Mouse (Mus musculus) kidney, embryonic 14.5 days (tissue): ENCODE measurements at regions not wholly inside any gene's neighbourhood (a gene's known extent, or its start where the extent isn't known, plus 50 kb on each side); places are given as distances from the start of the nearest gene placed in this dataset.
A peak's percentile ranks its signal among the peaks of the same experiment; 100 is the strongest.

Experiments used
- ATAC-seq: fragments of 200-750 bp; cut with Nextera tagmentation; 2 replicates; pipeline ENCODE4 v1.8.0; 2017; ENCODE audit warnings: moderate number of reproducible peaks, mild to moderate bottlenecking, moderate TSS enrichment, moderate library complexity; ENCODE audit not compliant: low FRiP score, low TSS enrichment
- H3K27ac ChIP-seq: fragments of 300-500 bp; sonication (generic); 2 replicates; pipeline ENCODE4 v1.5.1; 2014; ENCODE audit warnings: low read depth, mild to moderate bottlenecking, low read length, moderate library complexity, mixed read lengths
- H3K27me3 ChIP-seq: fragments of 300-500 bp; sonication (generic); 2 replicates; pipeline ENCODE4 v1.6.1; 2014; ENCODE audit warnings: mild to moderate bottlenecking, low read length; ENCODE audit not compliant: control insufficient read depth, insufficient read depth
- H3K36me3 ChIP-seq: fragments of 300-500 bp; sonication (generic); 2 replicates; pipeline ENCODE4 v1.6.1; 2014; ENCODE audit warnings: low read length, mixed read lengths; ENCODE audit not compliant: control insufficient read depth, insufficient read depth
- H3K4me1 ChIP-seq: fragments of 300-500 bp; sonication (generic); 2 replicates; pipeline ENCODE4 v1.6.1; 2014; ENCODE audit warnings: low read length, mixed read lengths; ENCODE audit not compliant: control insufficient read depth, insufficient read depth
- H3K4me2 ChIP-seq: fragments of 300-500 bp; sonication (generic); replicated peaks from 2 replicates; pipeline ENCODE4 v1.6.1; 2014; ENCODE audit warnings: low read depth, mild to moderate bottlenecking, low read length
- H3K4me3 ChIP-seq: fragments of 300-500 bp; sonication (generic); 2 replicates; pipeline ENCODE4 v1.5.1; 2014; ENCODE audit warnings: mild to moderate bottlenecking, low read length
- H3K9ac ChIP-seq: fragments of 300-500 bp; sonication (generic); 2 replicates; pipeline ENCODE4 v1.6.1; 2014; ENCODE audit warnings: low read depth, mild to moderate bottlenecking, low read length, moderate library complexity
- H3K9me3 ChIP-seq: fragments of 300-500 bp; sonication (generic); 2 replicates; pipeline ENCODE4 v1.6.1; 2016; ENCODE audit warnings: low read length; ENCODE audit not compliant: control insufficient read depth
- WGBS: fragments of 180-500 bp; shearing (Covaris S2); extraction: QIAGEN DNeasy Blood & Tissue Kit; methylation state at CpG from one replicate; pipeline ENCODE4 v1.1.7; 2014; 5-methylcytosine and 5-hydroxymethylcytosine counted together

- peak; percentile 25; the same call in 1 of the 2 replicates for ATAC-seq
- no peak overlapping the region for H3K4me3 ChIP-seq
- WGBS, result 56% methylated on average over 13 of the region's 13 CpGs
- no peak overlapping the region for H3K4me2 ChIP-seq
- H3K4me1 ChIP-seq, result no peaks in the 10 kb centered on the region
- no peaks in the 10 kb centered on the region for H3K36me3 ChIP-seq
- no peaks in the 10 kb centered on the region for H3K27me3 ChIP-seq
- no peak overlapping the region for H3K9ac ChIP-seq
- H3K27ac ChIP-seq, result no peak overlapping the region
- no peaks in the 10 kb centered on the region for H3K9me3 ChIP-seq
Measured at GRCm38 (mm10) chr6:49656359-49657280, 165.9 kb upstream of the Npy start.

DNA sequence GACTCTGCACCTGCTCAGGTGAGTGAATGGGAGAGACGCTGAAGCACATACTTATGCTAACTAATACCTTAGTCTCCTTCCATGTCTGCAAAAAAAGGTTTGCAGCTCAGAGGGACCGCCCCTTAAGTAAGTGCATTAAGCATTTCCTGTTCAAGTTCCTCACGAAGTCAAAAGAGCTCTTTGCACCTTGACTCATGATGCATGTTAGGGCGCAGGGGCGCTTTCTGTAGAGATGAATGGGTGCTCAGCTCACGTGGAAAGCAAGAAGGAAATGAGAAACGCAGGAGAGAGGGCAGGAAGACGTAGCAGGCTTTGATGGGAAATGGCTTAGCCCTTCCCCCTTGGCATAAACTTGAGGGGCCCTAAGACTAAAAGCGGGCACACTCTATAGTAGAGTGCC lies 164.5 kb upstream of the Npy start:
- Histone ChIP-seq H3K4me2 (no peak overlapping the region), H3K36me3 (no peaks in the 10 kb centered on the region), H3K27me3 (no peaks in the 10 kb centered on the region), H3K9ac (no peak overlapping the region), H3K4me1 (no peaks in the 10 kb centered on the region), H3K9me3 (no peaks in the 10 kb centered on the region), H3K27ac (no peak overlapping the region), H3K4me3 (no peak overlapping the region)
- WGBS, result 69% methylated on average over 9 of the region's 9 CpGs
- ATAC-seq, result no peak

- H3K36me3 ChIP-seq, result no peaks in the 10 kb centered on the region
- no peak for ATAC-seq
- 90% methylated on average over 5 of the region's 5 CpGs for WGBS
- H3K4me2 ChIP-seq, result no peak overlapping the region
- no peaks in the 10 kb centered on the region for H3K4me1 ChIP-seq
- no peak overlapping the region for H3K9ac ChIP-seq
- no peaks in the 10 kb centered on the region for H3K27me3 ChIP-seq
- no peak overlapping the region for H3K27ac ChIP-seq
- no peaks in the 10 kb centered on the region for H3K9me3 ChIP-seq
- H3K4me3 ChIP-seq, result no peak overlapping the region
Measured at GRCm38 (mm10) chr6:49670991-49671390, 151.5 kb upstream of the Npy start.

DNA sequence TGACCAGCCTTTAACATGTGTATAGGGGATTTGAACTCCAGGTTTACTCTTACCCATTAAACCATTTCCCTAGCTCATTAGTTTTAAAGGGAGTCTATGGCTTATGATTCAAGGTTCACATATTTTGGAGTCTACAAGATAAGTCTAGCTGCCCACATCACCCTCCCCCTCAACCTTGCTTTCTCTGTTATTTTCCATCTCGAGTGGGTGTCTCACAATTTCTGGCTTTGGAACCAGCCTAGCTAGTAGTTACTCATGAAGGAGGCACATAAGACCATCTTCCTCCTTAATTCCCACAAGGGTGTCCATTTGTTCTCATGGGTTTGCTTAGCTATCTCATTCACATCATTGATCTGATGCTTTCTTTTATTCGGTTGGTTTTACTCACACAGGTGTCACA lies 150.6 kb upstream of the Npy start:
- Histone ChIP-seq H3K9me3 (no peaks in the 10 kb centered on the region), H3K4me2 (no peak overlapping the region), H3K4me3 (no peak overlapping the region), H3K9ac (no peak overlapping the region), H3K36me3 (no peaks in the 10 kb centered on the region), H3K4me1 (no peaks in the 10 kb centered on the region), H3K27ac (no peak overlapping the region), H3K27me3 (no peaks in the 10 kb centered on the region)
- 87% methylated on average over 2 of the region's 2 CpGs for WGBS
- no peak for ATAC-seq

- Histone ChIP-seq H3K27ac (no peak overlapping the region), H3K4me3 (no peak overlapping the region), H3K27me3 (no peaks in the 10 kb centered on the region), H3K4me2 (no peak overlapping the region), H3K9me3 (no peaks in the 10 kb centered on the region), H3K4me1 (no peaks in the 10 kb centered on the region), H3K36me3 (no peaks in the 10 kb centered on the region), H3K9ac (no peak overlapping the region)
- 63% methylated on average over 4 of the region's 4 CpGs for WGBS
- ATAC-seq, result no peak
Measured at GRCm38 (mm10) chr6:49686776-49687175, 135.7 kb upstream of the Npy start.

DNA sequence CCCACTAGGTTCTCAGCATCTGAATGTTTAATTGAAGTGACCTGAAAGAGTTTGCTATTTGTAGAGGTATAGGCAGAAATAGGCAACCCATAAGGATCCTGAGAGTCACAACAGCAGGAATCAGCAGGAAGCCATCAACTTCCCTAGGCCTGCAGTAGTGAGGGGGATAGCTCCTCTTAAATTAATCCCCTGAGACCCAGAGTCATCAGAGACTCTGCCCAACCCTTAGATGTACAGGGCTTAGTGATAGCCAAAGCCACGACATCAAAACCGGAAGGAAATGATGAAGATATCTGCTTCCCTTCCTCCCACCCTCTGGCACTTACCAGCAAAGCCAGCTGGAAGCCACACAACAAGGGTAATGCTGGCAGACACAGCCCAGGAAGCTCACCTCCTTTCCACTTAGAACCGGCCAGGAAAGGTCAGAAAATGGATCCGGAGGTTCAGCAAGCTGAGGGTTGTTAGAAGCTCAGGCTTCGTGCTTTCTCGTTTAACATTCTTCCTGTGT lies 130.4 kb upstream of the Npy start:
- no peaks in the 10 kb centered on the region for H3K36me3 ChIP-seq
- no peak overlapping the region for H3K9ac ChIP-seq
- H3K27ac ChIP-seq, result no peak overlapping the region
- H3K4me1 ChIP-seq, result no peaks in the 10 kb centered on the region
- WGBS, result 16% methylated on average over 6 of the region's 6 CpGs
- no peak overlapping the region for H3K4me3 ChIP-seq
- H3K4me2 ChIP-seq, result no peak overlapping the region
- H3K27me3 ChIP-seq, result no peaks in the 10 kb centered on the region
- 0 out of 2 replicates have a peak, but pooled peaks have one; percentile 32 for ATAC-seq
- H3K9me3 ChIP-seq, result no peaks in the 10 kb centered on the region

- no peaks in the 10 kb centered on the region for H3K4me1 ChIP-seq
- H3K27me3 ChIP-seq, result no peaks in the 10 kb centered on the region
- no peak overlapping the region for H3K4me2 ChIP-seq
- 0 out of 2 replicates have a peak, but pooled peaks cover 2% of the 10 kb centered on the region for H3K9me3 ChIP-seq
- 51% methylated on average over 5 of the region's 5 CpGs for WGBS
- H3K4me3 ChIP-seq, result no peak overlapping the region
- no peak for ATAC-seq
- no peaks in the 10 kb centered on the region for H3K36me3 ChIP-seq
- no peak overlapping the region for H3K27ac ChIP-seq
- no peak overlapping the region for H3K9ac ChIP-seq
Measured at GRCm38 (mm10) chr6:49694851-49695250, 127.7 kb upstream of the Npy start.

- ATAC-seq, result no peak
- H3K4me1 ChIP-seq, result no peaks in the 10 kb centered on the region
- H3K36me3 ChIP-seq, result no peaks in the 10 kb centered on the region
- H3K9me3 ChIP-seq, result 0 out of 2 replicates have a peak, but pooled peaks cover 2% of the 10 kb centered on the region
- no peak overlapping the region for H3K9ac ChIP-seq
- 89% methylated on average over 10 of the region's 10 CpGs for WGBS
- H3K27me3 ChIP-seq, result no peaks in the 10 kb centered on the region
- H3K4me2 ChIP-seq, result no peak overlapping the region
- H3K27ac ChIP-seq, result no peak overlapping the region
- no peak overlapping the region for H3K4me3 ChIP-seq
Measured at GRCm38 (mm10) chr6:49696990-49697389, 125.5 kb upstream of the Npy start.

GRCm38 (mm10) chr6:49701453-49701852 lies 121.1 kb upstream of the Npy start:
- no peak for ATAC-seq
- no peak overlapping the region for H3K27ac ChIP-seq
- no peak overlapping the region for H3K9ac ChIP-seq
- H3K4me2 ChIP-seq, result no peak overlapping the region
- no peaks in the 10 kb centered on the region for H3K27me3 ChIP-seq
- H3K9me3 ChIP-seq, result 0 out of 2 replicates have a peak, but pooled peaks cover 2% of the 10 kb centered on the region
- H3K4me1 ChIP-seq, result no peaks in the 10 kb centered on the region
- 88% methylated on average over 7 of the region's 7 CpGs for WGBS
- no peak overlapping the region for H3K4me3 ChIP-seq
- no peaks in the 10 kb centered on the region for H3K36me3 ChIP-seq
